Mouse (Mus musculus) E14TG2a.4 (cell line): ENCODE results near the gene Natd1.
A peak's percentile ranks its signal among the peaks of the same experiment; 100 is the strongest.
"Not testable (repeated sequence)": the region's sequence is repeated elsewhere in the genome, so short reads cannot be mapped to it uniquely, and the experiment has no call there.

Source experiments
- H3K27me3 ChIP-seq: 2 replicates; pipeline ENCODE4 v1.6.1; 2014; ENCODE audit warnings: low read length, control low read depth; ENCODE audit not compliant: insufficient read depth
- H3K36me3 ChIP-seq: 2 replicates; pipeline ENCODE4 v1.6.1; 2014; ENCODE audit warnings: low read length, control low read depth; ENCODE audit not compliant: insufficient read depth
- H3K4me1 ChIP-seq: replicated peaks from 2 replicates; pipeline ENCODE4 v1.6.1; 2014; ENCODE audit warnings: low read depth, low read length, control low read depth
- H3K4me3 ChIP-seq: replicated peaks from 2 replicates; pipeline ENCODE4 v1.5.1; 2014; ENCODE audit warnings: mild to moderate bottlenecking, low read length
- H3K9me3 ChIP-seq: 2 replicates; pipeline ENCODE4 v1.6.1; 2014; ENCODE audit warnings: low read length, control low read depth
- CTCF ChIP-seq: conservative IDR thresholded peaks from 2 replicates; pipeline ENCODE4 v1.5.1; 2014; ENCODE audit warnings: low read length
- NANOG ChIP-seq: IDR thresholded peaks from 2 replicates; pipeline ENCODE4 v1.6.1; 2014; ENCODE audit warnings: borderline replicate concordance, low read length, mixed read lengths
- POU5F1 ChIP-seq: IDR thresholded peaks from 2 replicates; pipeline ENCODE4 v1.6.1; 2014; ENCODE audit warnings: low read length, borderline replicate concordance

Natd1 gene

DNA sequence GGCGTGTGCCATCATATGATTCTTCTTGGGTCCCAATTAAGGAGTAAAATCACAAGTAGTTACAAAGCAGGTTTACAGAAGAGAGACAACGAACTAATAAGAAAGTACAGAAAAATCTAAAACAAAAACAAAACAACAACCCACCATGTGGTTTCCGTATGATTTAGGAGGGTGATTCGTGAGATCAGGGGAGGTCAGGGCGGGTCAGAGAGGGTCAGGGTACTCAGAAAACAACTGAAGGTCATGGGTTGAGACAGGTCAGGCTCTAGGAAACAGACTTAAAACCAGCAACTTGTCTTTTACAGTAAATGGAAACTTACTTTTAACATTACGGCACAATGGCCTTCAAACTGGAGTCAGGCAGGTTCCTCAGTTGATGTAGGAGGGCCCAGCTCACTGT lies 24.3 kb downstream of the Natd1 start:
- H3K36me3 ChIP-seq: no peaks in the 10 kb centered on the region
- peaks cover 35% of the 10 kb centered on the region for H3K4me1 ChIP-seq
- H3K4me3 ChIP-seq: no peak overlapping the region
- H3K9me3 ChIP-seq: no peaks in the 10 kb centered on the region
- H3K27me3 ChIP-seq: no peaks in the 10 kb centered on the region
- TF ChIP-seq CTCF (no peak), NANOG (no peak), POU5F1 (no peak)

DNA sequence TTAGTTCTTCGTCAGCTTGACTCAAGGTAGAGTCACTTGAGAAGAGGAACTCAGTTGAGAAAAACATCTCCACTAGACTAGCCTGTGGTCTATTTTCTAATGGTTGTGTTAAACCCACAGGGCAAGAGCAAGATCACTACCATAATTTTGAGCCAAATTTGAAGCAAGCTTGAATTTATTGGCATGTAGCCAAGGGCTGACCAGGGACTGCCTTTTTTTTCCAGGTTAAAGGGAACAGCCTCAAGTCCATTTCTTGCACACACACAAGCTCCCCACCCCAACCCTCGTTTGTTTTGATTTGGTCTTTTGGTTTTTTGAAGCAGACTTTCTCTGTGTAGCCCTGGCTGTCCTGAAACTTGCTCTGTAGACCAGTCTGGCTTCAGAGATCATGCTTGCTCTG lies 24.7 kb downstream of the Natd1 start:
- TF ChIP-seq NANOG: no peak
- TF ChIP-seq CTCF: no peak
- Histone ChIP-seq H3K4me3 (no peak overlapping the region), H3K27me3 (no peaks in the 10 kb centered on the region), H3K9me3 (no peaks in the 10 kb centered on the region), H3K4me1 (peaks cover 38% of the 10 kb centered on the region), H3K36me3 (no peaks in the 10 kb centered on the region)

DNA sequence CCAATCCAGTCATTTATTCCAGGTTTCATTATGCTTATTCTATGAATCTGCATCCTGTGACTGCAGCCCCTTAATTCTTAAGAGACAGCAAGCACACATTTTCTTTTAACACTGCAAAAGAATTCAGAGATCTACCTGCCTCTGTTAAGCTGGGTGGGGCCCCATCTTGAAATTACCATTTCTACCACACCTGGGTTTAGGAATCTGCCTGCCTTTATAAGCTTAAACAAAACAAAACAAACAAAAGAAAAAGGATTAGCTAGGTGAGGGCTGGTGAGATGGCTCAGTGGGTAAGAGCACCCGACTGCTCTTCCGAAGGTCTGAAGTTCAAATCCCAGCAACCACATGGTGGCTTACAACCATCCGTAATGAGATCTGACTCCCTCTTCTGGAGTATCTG lies 27.6 kb downstream of the Natd1 start:
- not testable (repeated sequence) for H3K36me3 ChIP-seq, H3K9me3 ChIP-seq, H3K4me3 ChIP-seq, H3K27me3 ChIP-seq
- H3K4me1 ChIP-seq: peaks cover 38% of the 10 kb centered on the region

DNA sequence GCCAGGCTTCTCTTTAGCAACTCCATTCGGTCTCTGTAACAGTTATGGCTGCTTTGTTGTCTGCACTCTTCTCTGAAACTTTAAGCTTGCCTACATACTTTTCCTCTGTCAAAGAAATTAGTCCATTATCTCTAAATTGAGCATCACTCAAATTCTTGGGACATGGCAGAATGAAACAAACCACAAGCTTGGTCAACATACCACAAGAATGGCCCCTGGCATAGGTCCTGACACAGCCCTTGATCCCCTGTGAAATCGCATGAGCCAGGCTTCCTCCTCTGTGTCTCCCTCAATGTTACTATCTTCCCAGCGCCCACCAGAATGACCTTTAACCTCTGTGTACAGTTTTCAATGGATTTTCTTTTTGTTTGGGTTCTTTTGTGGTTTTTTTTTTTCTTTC lies 32.2 kb downstream of the Natd1 start:
- H3K9me3 ChIP-seq: no peaks in the 10 kb centered on the region
- no peak overlapping the region for H3K4me3 ChIP-seq
- no peaks in the 10 kb centered on the region for H3K27me3 ChIP-seq
- peaks cover 14% of the 10 kb centered on the region for H3K36me3 ChIP-seq
- no peak for TF ChIP-seq NANOG
- TF ChIP-seq POU5F1: no peak
- no peak for TF ChIP-seq CTCF
- H3K4me1 ChIP-seq: peaks cover 36% of the 10 kb centered on the region

DNA sequence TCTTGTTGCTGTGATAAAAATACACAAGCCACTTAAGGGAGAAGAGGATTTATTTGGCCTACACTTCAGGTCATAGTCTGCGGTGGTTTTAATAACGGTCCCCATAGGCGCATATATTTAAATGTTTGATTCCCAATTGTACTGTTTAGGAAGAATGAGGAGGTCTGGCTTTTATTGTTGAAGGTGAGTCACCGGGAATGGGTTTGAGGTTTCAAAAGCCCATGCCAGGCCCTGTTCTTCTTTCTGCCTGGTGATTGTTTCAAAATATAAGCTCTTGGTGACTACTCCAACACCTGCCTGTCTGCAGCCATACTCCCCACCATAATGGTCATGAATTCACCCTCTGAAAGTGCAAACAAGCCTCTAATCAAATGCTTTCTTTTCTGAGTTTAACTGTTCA lies 34.0 kb downstream of the Natd1 start:
- Histone ChIP-seq H3K27me3 (no peaks in the 10 kb centered on the region), H3K9me3 (no peaks in the 10 kb centered on the region), H3K36me3 (peaks cover 31% of the 10 kb centered on the region), H3K4me3 (peak overlapping the region; percentile 98), H3K4me1 (peaks cover 41% of the 10 kb centered on the region)
- no peak for TF ChIP-seq NANOG
- no peak for TF ChIP-seq POU5F1
- TF ChIP-seq CTCF: no peak

DNA sequence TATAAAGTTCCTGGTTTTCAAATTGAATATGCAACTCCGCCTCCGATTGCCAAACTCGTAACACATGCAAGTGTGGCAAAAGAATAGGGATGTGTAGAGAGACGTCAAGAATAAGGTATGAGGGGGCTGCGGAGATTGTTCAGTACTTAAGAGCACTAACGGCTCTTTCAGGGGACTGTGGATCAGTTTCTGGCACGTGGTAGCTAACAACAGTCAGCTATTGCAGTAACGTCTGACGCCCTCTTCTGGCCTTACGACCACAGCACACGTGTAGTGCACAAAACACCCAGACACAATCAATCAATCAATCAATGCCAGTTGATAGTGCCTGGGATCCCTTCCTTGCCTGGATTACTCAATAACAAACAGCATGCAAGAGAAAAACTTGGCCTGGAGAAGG lies 35.1 kb downstream of the Natd1 start:
- Histone ChIP-seq H3K4me3 (peak overlapping the region; percentile 98), H3K9me3 (no peaks in the 10 kb centered on the region), H3K4me1 (peaks cover 48% of the 10 kb centered on the region), H3K36me3 (peaks cover 42% of the 10 kb centered on the region), H3K27me3 (no peaks in the 10 kb centered on the region)
- TF ChIP-seq NANOG (no peak), CTCF (peak; percentile 76)

DNA sequence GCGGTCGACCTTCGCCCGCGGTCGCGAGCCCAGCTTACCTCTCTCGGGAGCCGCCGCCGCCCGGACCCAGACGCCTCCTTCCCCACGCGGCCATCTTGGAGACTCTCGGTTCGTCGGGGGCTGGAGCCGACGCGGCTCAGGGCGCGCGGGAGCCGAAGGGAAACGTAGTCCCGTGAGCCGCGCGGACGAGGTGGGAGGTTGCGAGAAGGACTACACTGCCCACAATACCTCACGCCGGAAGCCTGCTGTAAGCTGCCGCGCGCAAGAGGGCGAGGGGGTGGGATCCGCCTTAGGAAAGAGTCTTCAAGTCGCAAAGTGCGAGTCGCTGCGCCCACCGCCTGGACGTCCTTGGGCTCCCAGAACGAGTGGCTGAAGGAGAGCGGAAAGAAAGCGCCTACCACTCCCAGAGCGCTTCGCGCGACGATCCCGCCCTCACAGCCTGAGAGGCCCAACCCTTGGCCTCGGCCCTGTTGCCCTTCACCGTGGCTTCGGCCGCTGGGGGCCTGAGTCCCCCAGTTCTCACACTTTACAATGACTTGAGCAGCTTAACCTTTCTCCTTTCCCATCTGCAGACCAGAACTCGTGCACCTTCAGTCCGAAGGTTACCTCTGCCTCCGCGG lies 35.8 kb downstream of the Natd1 start, which contains the start of gene Tmem11:
TSS of gene Tmem11 (minus strand) at position 598 of the 620 bp plus-strand sequence.
- H3K9me3 ChIP-seq: no peaks in the 10 kb centered on the region
- peaks cover 53% of the 10 kb centered on the region for H3K4me1 ChIP-seq
- H3K27me3 ChIP-seq: no peaks in the 10 kb centered on the region
- peaks cover 47% of the 10 kb centered on the region for H3K36me3 ChIP-seq
- TF ChIP-seq NANOG (no peak), POU5F1 (no peak), CTCF (no peak)
- H3K4me3 ChIP-seq: peak within 1 kb of the TSS; percentile 98

DNA sequence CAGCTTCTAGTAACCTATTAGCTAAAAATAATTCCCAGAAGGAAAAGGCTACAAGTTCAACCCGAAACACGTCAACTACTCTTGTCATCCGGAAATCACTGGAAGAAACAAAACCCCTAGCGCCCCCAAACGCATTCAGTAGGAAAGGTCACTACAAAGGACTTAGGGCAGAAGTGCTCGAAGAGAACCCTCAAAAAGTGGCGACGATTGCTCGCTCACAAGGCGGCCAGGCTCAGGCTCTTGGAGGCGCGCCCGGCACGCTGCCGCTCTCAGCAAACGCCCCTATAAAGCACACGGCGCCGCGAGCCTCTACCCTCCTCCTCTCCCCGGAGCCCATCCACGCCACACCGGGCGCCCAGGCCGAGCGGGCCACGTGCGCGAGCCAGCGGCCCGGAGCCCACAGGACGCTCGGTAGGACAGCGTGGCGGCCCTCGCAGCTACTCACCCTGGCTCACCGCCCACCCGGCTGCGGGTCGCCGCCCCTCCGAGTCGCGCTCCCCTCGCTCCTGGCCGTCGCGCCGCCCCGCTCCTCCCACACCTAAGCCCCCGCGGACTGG lies 36.4 kb downstream of the Natd1 start:
- TF ChIP-seq CTCF (no peak), POU5F1 (no peak), NANOG (no peak)
- Histone ChIP-seq H3K4me1 (peaks cover 58% of the 10 kb centered on the region), H3K9me3 (no peaks in the 10 kb centered on the region), H3K27me3 (no peaks in the 10 kb centered on the region), H3K4me3 (peak overlapping the region; percentile 98), H3K36me3 (peaks cover 52% of the 10 kb centered on the region)

DNA sequence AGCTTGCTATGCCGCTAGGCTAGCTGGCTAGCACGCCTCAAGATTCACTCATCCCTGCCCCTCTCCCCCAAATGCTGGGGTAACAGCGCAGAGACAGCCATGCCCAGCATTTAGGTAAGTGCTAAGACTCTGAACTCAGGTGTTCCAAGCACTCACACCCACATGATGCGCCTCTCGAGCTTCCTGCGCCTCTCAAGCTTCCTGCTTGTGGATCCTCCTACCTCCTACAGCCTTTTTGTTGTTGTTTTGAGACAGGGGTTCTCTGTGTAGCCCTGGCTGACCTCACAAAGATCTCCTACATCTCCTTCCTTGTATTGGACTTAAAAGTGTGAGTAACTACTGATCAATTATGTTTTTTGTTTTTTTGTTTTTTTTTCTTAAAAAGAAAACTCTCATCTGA lies 41.4 kb downstream of the Natd1 start:
- Histone ChIP-seq H3K9me3 (no peaks in the 10 kb centered on the region), H3K4me3 (no peak overlapping the region), H3K27me3 (no peaks in the 10 kb centered on the region), H3K4me1 (peaks cover 89% of the 10 kb centered on the region), H3K36me3 (peaks cover 88% of the 10 kb centered on the region)
- TF ChIP-seq POU5F1: no peak
- no peak for TF ChIP-seq NANOG
- TF ChIP-seq CTCF: no peak
